Mouse (Mus musculus): ENCODE measurements at regions not wholly inside any gene's neighbourhood (a gene's known extent, or its start where the extent isn't known, plus 50 kb on each side); places are given as distances from the start of the nearest gene placed in this dataset.

DNA sequence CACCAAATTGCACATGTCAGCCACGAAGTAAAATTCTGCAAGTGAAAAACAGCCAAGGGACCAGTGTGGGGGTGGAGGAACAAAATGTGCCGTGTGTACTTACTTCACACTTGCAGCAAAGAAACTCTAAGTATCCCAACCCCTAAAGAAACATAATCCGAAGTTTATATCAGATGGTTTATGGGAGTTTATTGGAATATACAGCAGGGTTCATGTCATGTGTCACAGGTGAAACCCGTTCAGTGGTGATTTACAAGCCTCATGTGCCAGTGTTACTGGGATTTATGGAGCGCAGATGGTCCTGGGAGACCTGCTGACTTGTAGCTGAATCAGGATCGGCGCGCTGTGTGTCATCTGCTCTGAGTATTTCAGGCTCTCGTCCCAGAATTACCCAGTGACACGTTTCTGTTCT lies 306.1 kb downstream of the Meis1 start:
- H3K36me3 ChIP-seq (ENCODE audit: control insufficient read depth, insufficient read depth, low read length): no peaks in the 10 kb centered on the region
- no peaks in the 10 kb centered on the region for H3K27me3 ChIP-seq (ENCODE audit: control insufficient read depth, insufficient read depth, low read length)
- H3K9ac ChIP-seq (ENCODE audit: low read length): no peak overlapping the region
- 13% methylated on average over 10 of the region's 10 CpGs for WGBS
- ATAC-seq (ENCODE audit: insufficient number of reproducible peaks, low FRiP score, low TSS enrichment, low read depth) (peak; percentile 81), DNase-seq (ENCODE audit: low spot score) (peak; percentile 71)
- H3K4me2 ChIP-seq (ENCODE audit: low read depth, severe bottlenecking): no peak overlapping the region
- H3K27ac ChIP-seq (replicated peaks; ENCODE audit: low read depth, low read length): no peak overlapping the region
- peaks cover 19% of the 10 kb centered on the region for H3K4me1 ChIP-seq (ENCODE audit: control insufficient read depth, insufficient read depth, low read length)
- H3K4me3 ChIP-seq (ENCODE audit: low read depth, low read length): no peak overlapping the region
- no peaks in the 10 kb centered on the region for H3K9me3 ChIP-seq (ENCODE audit: control insufficient read depth, low read length)

- H3K4me2 ChIP-seq (ENCODE audit: low read depth, severe bottlenecking): no peak overlapping the region
- WGBS: 82% methylated on average over 3 of the region's 3 CpGs
- no peaks in the 10 kb centered on the region for H3K36me3 ChIP-seq (ENCODE audit: control insufficient read depth, insufficient read depth, low read length)
- ATAC-seq (ENCODE audit: insufficient number of reproducible peaks, low FRiP score, low TSS enrichment, low read depth) (no peak), DNase-seq (ENCODE audit: low spot score) (no peak)
- peaks cover 13% of the 10 kb centered on the region; the same call in 1 of the 2 replicates for H3K4me1 ChIP-seq (ENCODE audit: control insufficient read depth, insufficient read depth, low read length)
- H3K27ac ChIP-seq (replicated peaks; ENCODE audit: low read depth, low read length): no peak overlapping the region
- no peak overlapping the region for H3K9ac ChIP-seq (ENCODE audit: low read length)
- H3K9me3 ChIP-seq (ENCODE audit: control insufficient read depth, low read length): no peaks in the 10 kb centered on the region
- H3K27me3 ChIP-seq (ENCODE audit: control insufficient read depth, insufficient read depth, low read length): no peaks in the 10 kb centered on the region
- H3K4me3 ChIP-seq (ENCODE audit: low read depth, low read length): no peak overlapping the region
Observed at GRCm38 (mm10) chr11:18709628-18710027, 309.2 kb downstream of the Meis1 start.

DNA sequence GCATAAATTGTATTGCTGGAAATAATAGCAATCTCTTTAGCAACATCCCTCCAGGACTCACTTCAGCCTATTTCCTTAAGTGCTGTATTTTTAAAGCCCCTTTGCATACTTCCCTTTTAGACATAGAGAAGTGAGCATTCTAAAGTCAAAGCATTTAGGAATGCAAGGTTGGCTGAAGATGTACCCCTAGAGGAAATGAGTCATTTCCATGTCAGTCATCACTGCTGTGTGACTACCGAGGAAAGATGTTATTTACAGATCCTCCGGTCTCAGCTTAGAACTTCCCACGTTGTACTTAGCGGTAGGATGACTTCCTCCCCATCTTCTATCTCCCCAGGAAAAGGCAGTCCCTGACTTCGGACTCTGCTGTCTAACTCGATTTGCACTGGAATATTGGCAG lies 337.2 kb downstream of the Meis1 start:
- Histone ChIP-seq H3K27me3 (ENCODE audit: control insufficient read depth, insufficient read depth, low read length) (no peaks in the 10 kb centered on the region), H3K9me3 (ENCODE audit: control insufficient read depth, low read length) (no peaks in the 10 kb centered on the region), H3K4me1 (ENCODE audit: control insufficient read depth, insufficient read depth, low read length) (no peaks in the 10 kb centered on the region), H3K4me3 (ENCODE audit: low read depth, low read length) (no peak overlapping the region), H3K9ac (ENCODE audit: low read length) (no peak overlapping the region), H3K27ac (replicated peaks; ENCODE audit: low read depth, low read length) (no peak overlapping the region), H3K36me3 (ENCODE audit: control insufficient read depth, insufficient read depth, low read length) (no peaks in the 10 kb centered on the region), H3K4me2 (ENCODE audit: low read depth, severe bottlenecking) (no peak overlapping the region)
- 86% methylated on average over 6 of the region's 6 CpGs for WGBS
- no peak for ATAC-seq (ENCODE audit: insufficient number of reproducible peaks, low FRiP score, low TSS enrichment, low read depth)
- DNase-seq (ENCODE audit: low spot score): no peak

GRCm38 (mm10) chr11:18676876-18677275 lies 341.9 kb downstream of the Meis1 start:
- no peaks in the 10 kb centered on the region for H3K36me3 ChIP-seq (ENCODE audit: control insufficient read depth, insufficient read depth, low read length)
- H3K4me2 ChIP-seq (ENCODE audit: low read depth, severe bottlenecking): no peak overlapping the region
- no peak overlapping the region for H3K27ac ChIP-seq (replicated peaks; ENCODE audit: low read depth, low read length)
- no peaks in the 10 kb centered on the region for H3K4me1 ChIP-seq (ENCODE audit: control insufficient read depth, insufficient read depth, low read length)
- ATAC-seq (ENCODE audit: insufficient number of reproducible peaks, low FRiP score, low TSS enrichment, low read depth) (no peak), DNase-seq (ENCODE audit: low spot score) (no peak)
- no peak overlapping the region for H3K9ac ChIP-seq (ENCODE audit: low read length)
- WGBS: 97% methylated on average over 2 of the region's 2 CpGs
- H3K4me3 ChIP-seq (ENCODE audit: low read depth, low read length): no peak overlapping the region
- H3K9me3 ChIP-seq (ENCODE audit: control insufficient read depth, low read length): no peaks in the 10 kb centered on the region
- no peaks in the 10 kb centered on the region for H3K27me3 ChIP-seq (ENCODE audit: control insufficient read depth, insufficient read depth, low read length)

- no peaks in the 10 kb centered on the region for H3K9me3 ChIP-seq (ENCODE audit: control insufficient read depth, low read length)
- no peaks in the 10 kb centered on the region for H3K27me3 ChIP-seq (ENCODE audit: control insufficient read depth, insufficient read depth, low read length)
- whole genome bisulfite sequencing: 90% methylated on average over 2 of the region's 2 CpGs
- no peak overlapping the region for H3K4me2 ChIP-seq (ENCODE audit: low read depth, severe bottlenecking)
- H3K9ac ChIP-seq (ENCODE audit: low read length): no peak overlapping the region
- no peaks in the 10 kb centered on the region for H3K4me1 ChIP-seq (ENCODE audit: control insufficient read depth, insufficient read depth, low read length)
- DNase-seq (ENCODE audit: low spot score) (no peak), ATAC-seq (ENCODE audit: insufficient number of reproducible peaks, low FRiP score, low TSS enrichment, low read depth) (no peak)
- H3K27ac ChIP-seq (replicated peaks; ENCODE audit: low read depth, low read length): no peak overlapping the region
- no peak overlapping the region for H3K4me3 ChIP-seq (ENCODE audit: low read depth, low read length)
- no peaks in the 10 kb centered on the region for H3K36me3 ChIP-seq (ENCODE audit: control insufficient read depth, insufficient read depth, low read length)
Observed at GRCm38 (mm10) chr11:18670967-18671366, 347.8 kb downstream of the Meis1 start.

DNA sequence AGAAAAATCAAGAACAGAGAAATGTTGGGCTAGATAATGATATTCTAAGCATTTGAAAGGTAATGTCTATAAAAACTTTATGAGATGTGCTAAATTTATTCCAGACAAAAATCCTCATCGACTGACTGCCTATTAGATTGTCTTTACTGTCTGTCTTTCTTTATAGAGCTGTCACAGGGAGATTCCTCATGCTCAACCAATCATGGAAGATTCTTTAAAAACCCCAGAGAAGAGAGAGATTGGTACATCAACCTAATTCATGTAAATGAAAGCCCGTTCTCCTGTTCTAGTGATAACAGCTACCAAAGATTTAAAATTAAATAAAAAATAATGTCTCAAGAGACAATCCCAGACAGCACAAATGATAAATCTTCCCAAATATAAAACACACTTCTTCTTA lies 349.5 kb downstream of the Meis1 start:
- ATAC-seq (ENCODE audit: insufficient number of reproducible peaks, low FRiP score, low TSS enrichment, low read depth): no peak
- no peak for DNase-seq (ENCODE audit: low spot score)

GRCm38 (mm10) chr11:18656358-18656757 lies 362.4 kb downstream of the Meis1 start:
- H3K27ac ChIP-seq (replicated peaks; ENCODE audit: low read depth, low read length): no peak overlapping the region
- H3K4me1 ChIP-seq (ENCODE audit: control insufficient read depth, insufficient read depth, low read length): no peaks in the 10 kb centered on the region
- ATAC-seq (ENCODE audit: insufficient number of reproducible peaks, low FRiP score, low TSS enrichment, low read depth) (no peak), DNase-seq (ENCODE audit: low spot score) (no peak)
- H3K4me2 ChIP-seq (ENCODE audit: low read depth, severe bottlenecking): no peak overlapping the region
- H3K9me3 ChIP-seq (ENCODE audit: control insufficient read depth, low read length): no peaks in the 10 kb centered on the region
- no peak overlapping the region for H3K4me3 ChIP-seq (ENCODE audit: low read depth, low read length)
- no peak overlapping the region for H3K9ac ChIP-seq (ENCODE audit: low read length)
- peaks cover 9% of the 10 kb centered on the region; the same call in 1 of the 2 replicates for H3K27me3 ChIP-seq (ENCODE audit: control insufficient read depth, insufficient read depth, low read length)
- H3K36me3 ChIP-seq (ENCODE audit: control insufficient read depth, insufficient read depth, low read length): no peaks in the 10 kb centered on the region
- WGBS: 72% methylated on average over 1 of the region's 1 CpGs

More for the DNA sequence above, 349.5 kb downstream of the Meis1 start:
- Histone ChIP-seq H3K4me3 (ENCODE audit: low read depth, low read length) (no peak overlapping the region), H3K27ac (replicated peaks; ENCODE audit: low read depth, low read length) (no peak overlapping the region), H3K36me3 (ENCODE audit: control insufficient read depth, insufficient read depth, low read length) (no peaks in the 10 kb centered on the region), H3K4me2 (ENCODE audit: low read depth, severe bottlenecking) (no peak overlapping the region), H3K9me3 (ENCODE audit: control insufficient read depth, low read length) (no peaks in the 10 kb centered on the region), H3K4me1 (ENCODE audit: control insufficient read depth, insufficient read depth, low read length) (no peaks in the 10 kb centered on the region), H3K27me3 (ENCODE audit: control insufficient read depth, insufficient read depth, low read length) (no peaks in the 10 kb centered on the region), H3K9ac (ENCODE audit: low read length) (no peak overlapping the region)
- 82% methylated on average over 2 of the region's 2 CpGs for WGBS

- 74% methylated on average over 5 of the region's 5 CpGs for WGBS
Observed at GRCm38 (mm10) chr11:18631975-18632773, 386.6 kb downstream of the Meis1 start.

DNA sequence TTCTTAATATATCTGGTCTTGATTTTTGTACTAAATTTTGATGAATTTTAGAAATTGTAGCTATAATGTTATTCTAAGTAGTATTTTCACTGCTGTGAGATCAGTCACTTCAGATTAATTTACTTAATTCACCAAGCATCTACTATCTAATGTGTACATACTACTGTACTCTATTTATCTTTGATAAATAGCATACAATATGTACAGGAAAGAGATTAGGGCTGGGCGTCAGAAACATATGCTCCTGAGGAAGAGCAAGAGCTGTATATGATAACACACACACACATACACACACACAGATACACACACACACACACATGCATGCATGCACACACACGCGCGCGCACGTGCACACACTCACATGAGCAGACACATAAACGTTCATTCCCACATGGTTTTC lies 387.2 kb downstream of the Meis1 start:
- 90% methylated on average over 7 of the region's 7 CpGs for WGBS

More at GRCm38 (mm10) chr11:18631975-18632773, 386.6 kb downstream of the Meis1 start:
- Histone ChIP-seq H3K9ac (ENCODE audit: low read length) (no peak overlapping the region), H3K9me3 (ENCODE audit: control insufficient read depth, low read length) (no peaks in the 10 kb centered on the region), H3K27ac (replicated peaks; ENCODE audit: low read depth, low read length) (no peak overlapping the region), H3K4me3 (ENCODE audit: low read depth, low read length) (no peak overlapping the region), H3K4me2 (ENCODE audit: low read depth, severe bottlenecking) (no peak overlapping the region), H3K36me3 (ENCODE audit: control insufficient read depth, insufficient read depth, low read length) (no peaks in the 10 kb centered on the region), H3K27me3 (ENCODE audit: control insufficient read depth, insufficient read depth, low read length) (no peaks in the 10 kb centered on the region; the same call in 1 of the 2 replicates), H3K4me1 (ENCODE audit: control insufficient read depth, insufficient read depth, low read length) (no peaks in the 10 kb centered on the region)
- DNase-seq (ENCODE audit: low spot score) (no peak), ATAC-seq (ENCODE audit: insufficient number of reproducible peaks, low FRiP score, low TSS enrichment, low read depth) (no peak)

More for the DNA sequence above, 387.2 kb downstream of the Meis1 start:
- Histone ChIP-seq H3K36me3 (ENCODE audit: control insufficient read depth, insufficient read depth, low read length) (no peaks in the 10 kb centered on the region), H3K4me3 (ENCODE audit: low read depth, low read length) (no peak overlapping the region), H3K4me1 (ENCODE audit: control insufficient read depth, insufficient read depth, low read length) (no peaks in the 10 kb centered on the region), H3K27me3 (ENCODE audit: control insufficient read depth, insufficient read depth, low read length) (no peaks in the 10 kb centered on the region; the same call in 1 of the 2 replicates), H3K4me2 (ENCODE audit: low read depth, severe bottlenecking) (no peak overlapping the region), H3K27ac (replicated peaks; ENCODE audit: low read depth, low read length) (no peak overlapping the region), H3K9ac (ENCODE audit: low read length) (no peak overlapping the region), H3K9me3 (ENCODE audit: control insufficient read depth, low read length) (no peaks in the 10 kb centered on the region)
- no peak for ATAC-seq (ENCODE audit: insufficient number of reproducible peaks, low FRiP score, low TSS enrichment, low read depth)
- no peak for DNase-seq (ENCODE audit: low spot score)

All from limb, embryonic 11.5 days (tissue).